Mouse (Mus musculus) heart, adult 2 months (tissue): Measurements from ENCODE around the gene Map3k15.

Source experiments
- CTCF ChIP-seq: fragments of 200-600 bp; IDR thresholded peaks from 2 replicates; pipeline ENCODE4 v1.8.1; 2022; ENCODE audit warnings: antibody characterized with exemption, mild to moderate bottlenecking, moderate library complexity
- POLR2A ChIP-seq: fragments of 200-500 bp; IDR thresholded peaks from 2 replicates; pipeline ENCODE4 v1.6.1; 2011; ENCODE audit warnings: mild to moderate bottlenecking, low read depth, low read length, control low read depth; ENCODE audit not compliant: insufficient read depth

GRCm38 (mm10) chrX:160116074-160116473 lies 127.8 kb downstream of the Map3k15 start:
- no peak for TF ChIP-seq POLR2A
- no peak for TF ChIP-seq CTCF
